Mouse (Mus musculus): ENCODE results near the gene Rnaset2a. TPM values are rescaled to one million over a fixed set of nuclear protein-coding genes. Genes with fewer than 3 reads are reported as not detected.
"Not testable (repeated sequence)": the region's sequence is repeated elsewhere in the genome, so short reads cannot be mapped to it uniquely, and the experiment has no call there.

Gene Rnaset2a
- polyA plus RNA-seq, 1 experiment from 2014 or later = 21.6 TPM

GRCm38 (mm10) chr17:8165608-8165945 lies 17.7 kb upstream of the Rnaset2a start:
- 0 out of 2 replicates have a peak overlapping the region, but pooled peaks have one; percentile 35 for H3K27ac ChIP-seq
- H3K9ac ChIP-seq = peak overlapping the region; percentile 66
- H3K27me3 ChIP-seq; H3K9me3 ChIP-seq (replicated peaks); ATAC-seq (ENCODE audit: low FRiP score); H3K4me1 ChIP-seq: not testable (repeated sequence)
- peaks cover 11% of the 10 kb centered on the region for H3K36me3 ChIP-seq
- under 1% methylated on average over 38 of the region's 42 CpGs for WGBS
- H3K4me3 ChIP-seq = peak overlapping the region; percentile 53
- peak overlapping the region; percentile 51 for H3K4me2 ChIP-seq (replicated peaks)

- Histone ChIP-seq H3K9ac (peak within 1 kb of the TSS; percentile 66), H3K4me2 (replicated peaks) (peak within 1 kb of the TSS; percentile 51), H3K4me3 (peak within 1 kb of the TSS; percentile 53), H3K27ac (0 out of 2 replicates have a peak within 1 kb of the TSS, but pooled peaks have one; percentile 35)
- H3K9me3 ChIP-seq (replicated peaks); H3K4me1 ChIP-seq; H3K27me3 ChIP-seq; H3K36me3 ChIP-seq: not testable (repeated sequence)
- WGBS = 3% methylated on average over 17 of the region's 55 CpGs
- peak; percentile 98 for ATAC-seq (ENCODE audit: low FRiP score)
These were observed 17.1 kb upstream of the Rnaset2a start, which contains the start of gene Fgfr1op for GRCm38 (mm10) chr17:8164701-8165607. TSS of gene Fgfr1op (plus strand) at chr17:8165501.

- not testable (repeated sequence) for H3K27ac ChIP-seq; H3K4me3 ChIP-seq; H3K4me1 ChIP-seq; H3K9ac ChIP-seq; H3K27me3 ChIP-seq; H3K36me3 ChIP-seq; H3K4me2 ChIP-seq (replicated peaks); ATAC-seq (ENCODE audit: low FRiP score); H3K9me3 ChIP-seq (replicated peaks)
- WGBS = 48% methylated on average over 3 of the region's 3 CpGs
These were observed 13.1 kb upstream of the Rnaset2a start for GRCm38 (mm10) chr17:8160969-8161368.

- not testable (repeated sequence) for H3K4me3 ChIP-seq; H3K36me3 ChIP-seq; ATAC-seq (ENCODE audit: low FRiP score); H3K27ac ChIP-seq; H3K4me2 ChIP-seq (replicated peaks); H3K9ac ChIP-seq; H3K4me1 ChIP-seq; H3K27me3 ChIP-seq; H3K9me3 ChIP-seq (replicated peaks)
- whole genome bisulfite sequencing = no CpG with 5 or more reads among the region's 1 CpGs
These were observed 10.7 kb upstream of the Rnaset2a start for GRCm38 (mm10) chr17:8158627-8159026.

GRCm38 (mm10) chr17:8155982-8156381 lies 8.1 kb upstream of the Rnaset2a start:
- not testable (repeated sequence) for H3K4me3 ChIP-seq; H3K27ac ChIP-seq; H3K36me3 ChIP-seq; H3K4me2 ChIP-seq (replicated peaks); ATAC-seq (ENCODE audit: low FRiP score); H3K4me1 ChIP-seq; H3K27me3 ChIP-seq; H3K9ac ChIP-seq; H3K9me3 ChIP-seq (replicated peaks)
- WGBS = 83% methylated on average over 1 of the region's 8 CpGs

- not testable (repeated sequence) for H3K9me3 ChIP-seq (replicated peaks); H3K9ac ChIP-seq; H3K36me3 ChIP-seq; ATAC-seq (ENCODE audit: low FRiP score); H3K27me3 ChIP-seq; H3K4me1 ChIP-seq; H3K4me2 ChIP-seq (replicated peaks); H3K27ac ChIP-seq; H3K4me3 ChIP-seq
- WGBS = 85% methylated on average over 6 of the region's 7 CpGs
These were observed 7.1 kb upstream of the Rnaset2a start for GRCm38 (mm10) chr17:8155010-8155409.

- H3K9ac ChIP-seq = peak overlapping the region; percentile 63
- ATAC-seq (ENCODE audit: low FRiP score) = peak; percentile 28; the same call in 1 of the 2 replicates
These were observed 966 bp downstream of the Rnaset2a start for GRCm38 (mm10) chr17:8146931-8147330.

GRCm38 (mm10) chr17:8143802-8144673 lies 3.9 kb downstream of the Rnaset2a start:
- H3K4me2 ChIP-seq (replicated peaks); H3K36me3 ChIP-seq; H3K4me3 ChIP-seq; H3K27ac ChIP-seq; H3K4me1 ChIP-seq; H3K27me3 ChIP-seq; H3K9me3 ChIP-seq (replicated peaks); H3K9ac ChIP-seq; ATAC-seq (ENCODE audit: low FRiP score): not testable (repeated sequence)
- WGBS = 69% methylated on average over 10 of the region's 14 CpGs

More at GRCm38 (mm10) chr17:8146931-8147330, 966 bp downstream of the Rnaset2a start:
- H3K4me1 ChIP-seq; H3K36me3 ChIP-seq; H3K27ac ChIP-seq; H3K27me3 ChIP-seq; H3K9me3 ChIP-seq (replicated peaks): not testable (repeated sequence)
- H3K4me2 ChIP-seq (replicated peaks) = peak overlapping the region; percentile 53
- peak overlapping the region; percentile 49 for H3K4me3 ChIP-seq
- 22% methylated on average over 5 of the region's 5 CpGs for WGBS

- H3K9me3 ChIP-seq (replicated peaks); H3K4me1 ChIP-seq; H3K27ac ChIP-seq; H3K4me2 ChIP-seq (replicated peaks); ATAC-seq (ENCODE audit: low FRiP score); H3K4me3 ChIP-seq; H3K36me3 ChIP-seq; H3K27me3 ChIP-seq; H3K9ac ChIP-seq: not testable (repeated sequence)
- 85% methylated on average over 3 of the region's 3 CpGs for WGBS
These were observed 7.7 kb downstream of the Rnaset2a start for GRCm38 (mm10) chr17:8140210-8140609.

GRCm38 (mm10) chr17:8138116-8138515 lies 9.8 kb downstream of the Rnaset2a start:
- not testable (repeated sequence) for H3K27me3 ChIP-seq; ATAC-seq (ENCODE audit: low FRiP score); H3K4me3 ChIP-seq; H3K36me3 ChIP-seq; H3K9ac ChIP-seq; H3K27ac ChIP-seq; H3K4me2 ChIP-seq (replicated peaks); H3K4me1 ChIP-seq; H3K9me3 ChIP-seq (replicated peaks)
- 98% methylated on average over 5 of the region's 5 CpGs for WGBS

GRCm38 (mm10) chr17:8130849-8131248 lies 17.0 kb downstream of the Rnaset2a start:
- H3K36me3 ChIP-seq = not testable (repeated sequence)

GRCm38 (mm10) chr17:8129578-8129977 lies 18.3 kb downstream of the Rnaset2a start:
- ATAC-seq (ENCODE audit: low FRiP score); H3K27ac ChIP-seq; H3K9ac ChIP-seq; H3K36me3 ChIP-seq; H3K4me3 ChIP-seq; H3K27me3 ChIP-seq; H3K9me3 ChIP-seq (replicated peaks); H3K4me1 ChIP-seq; H3K4me2 ChIP-seq (replicated peaks): not testable (repeated sequence)
- WGBS = 91% methylated on average over 9 of the region's 9 CpGs

More at GRCm38 (mm10) chr17:8130849-8131248, 17.0 kb downstream of the Rnaset2a start:
- H3K9ac ChIP-seq; H3K4me3 ChIP-seq; H3K9me3 ChIP-seq (replicated peaks); H3K27ac ChIP-seq; H3K4me1 ChIP-seq; ATAC-seq (ENCODE audit: low FRiP score); H3K4me2 ChIP-seq (replicated peaks); H3K27me3 ChIP-seq: not testable (repeated sequence)
- WGBS = no CpG with 5 or more reads among the region's 6 CpGs

Measured in hindbrain, embryonic 12.5 days (tissue).